Mouse (Mus musculus) CH12.LX (cell line): Measurements from ENCODE around the gene Atp1b3. TPM values are rescaled to one million over a fixed set of nuclear protein-coding genes. Genes with fewer than 3 reads are reported as not detected.

Experiments used
- DNase-seq: peaks from one replicate; pipeline ENCODE4 v3.0.0-alpha.2; 2013; ENCODE audit errors: extremely low read depth
- H3K27ac ChIP-seq: 2 replicates; pipeline ENCODE4 v1.5.1; 2012; ENCODE audit warnings: low read depth, mild to moderate bottlenecking, control low read depth, moderate library complexity; ENCODE audit not compliant: insufficient read depth
- H3K27me3 ChIP-seq: replicated peaks from 2 replicates; pipeline ENCODE3; 2012; ENCODE audit warnings: inconsistent platforms
- H3K36me3 ChIP-seq, 2 experiments: replicated peaks in 1 of 2; 2 replicates each; pipeline versions ENCODE3 to v1.6.1; 2012; ENCODE audit warnings: inconsistent platforms in 1 of 2, low read length in 1 of 2, mild to moderate bottlenecking in 1 of 2, mixed read lengths in 1 of 2, moderate library complexity in 1 of 2; ENCODE audit not compliant: control insufficient read depth in 1 of 2, insufficient read depth in 1 of 2
- H3K4me1 ChIP-seq, 2 experiments: 2 replicates each; pipeline ENCODE4 v1.6.1; 2012; ENCODE audit warnings: inconsistent platforms in 1 of 2, moderate library complexity in 1 of 2; ENCODE audit not compliant: insufficient read depth in 2 of 2, control insufficient read depth in 1 of 2
- H3K4me2 ChIP-seq: 2 replicates; pipeline ENCODE4 v1.6.1; 2012; ENCODE audit warnings: low read depth, mild to moderate bottlenecking, control low read depth; ENCODE audit not compliant: poor library complexity, insufficient read depth, severe bottlenecking
- H3K4me3 ChIP-seq, 3 experiments: fragments of 150-350 bp in 1 of 3; sonication (generic) in 1 of 3; replicated peaks in 1 of 3; 2 replicates each; pipeline versions ENCODE3 to v1.5.1; 2011 to 2012; ENCODE audit warnings: low read depth in 2 of 3, low read length in 2 of 3, mild to moderate bottlenecking in 2 of 3, moderate library complexity in 2 of 3, control low read depth in 1 of 3, improper control_type of control experiment in 1 of 3, inconsistent platforms in 1 of 3, mixed read lengths in 1 of 3; ENCODE audit not compliant: poor library complexity in 1 of 3
- H3K79me2 ChIP-seq: replicated peaks from 2 replicates; pipeline ENCODE4 v1.6.1; 2012; ENCODE audit warnings: mild to moderate bottlenecking, moderate library complexity; ENCODE audit not compliant: control insufficient read depth, poor library complexity, insufficient read depth, severe bottlenecking; ENCODE audit errors: extremely low read depth
- H3K9ac ChIP-seq: 2 replicates; pipeline ENCODE4 v1.6.1; 2012; ENCODE audit warnings: low read depth, mild to moderate bottlenecking, control low read depth, moderate library complexity; ENCODE audit not compliant: insufficient read depth
- H3K9me3 ChIP-seq: replicated peaks from 2 replicates; pipeline ENCODE3; 2012; ENCODE audit warnings: low read length, inconsistent platforms, mixed read lengths
- BHLHE40 ChIP-seq: IDR thresholded peaks from 2 replicates; pipeline ENCODE4 v1.6.1; 2011; ENCODE audit warnings: mild to moderate bottlenecking, low read depth, low read length, improper control_type of control experiment
- CHD1 ChIP-seq: IDR thresholded peaks from 2 replicates; pipeline ENCODE4 v1.6.1; 2012; ENCODE audit warnings: low read depth, low read length, improper control_type of control experiment, inconsistent platforms
- CHD2 ChIP-seq: IDR thresholded peaks from 2 replicates; pipeline ENCODE4 v1.6.1; 2011; ENCODE audit warnings: low read length, improper control_type of control experiment
- HCFC1 ChIP-seq: IDR thresholded peaks from 2 replicates; pipeline ENCODE4 v1.6.1; 2012; ENCODE audit warnings: low read depth, mild to moderate bottlenecking, inconsistent platforms, low read length, improper control_type of control experiment
- MAZ ChIP-seq: IDR thresholded peaks from 2 replicates; pipeline ENCODE4 v1.6.1; 2012; ENCODE audit warnings: low read depth, mild to moderate bottlenecking, inconsistent platforms, low read length, improper control_type of control experiment, moderate library complexity
- MEF2A ChIP-seq: IDR thresholded peaks from 2 replicates; pipeline ENCODE4 v1.6.1; 2014; ENCODE audit warnings: low read depth, mild to moderate bottlenecking, inconsistent platforms, low read length, improper control_type of control experiment, borderline replicate concordance
- MXI1 ChIP-seq: IDR thresholded peaks from 2 replicates; pipeline ENCODE4 v1.6.1; 2011; ENCODE audit warnings: mild to moderate bottlenecking, low read depth, low read length, improper control_type of control experiment
- NELFE ChIP-seq: IDR thresholded peaks from 2 replicates; pipeline ENCODE4 v1.6.1; 2011; ENCODE audit warnings: low read depth, low read length, improper control_type of control experiment
- NRF1 ChIP-seq: IDR thresholded peaks from 2 replicates; pipeline ENCODE4 v1.6.1; 2014; ENCODE audit warnings: low read depth, mild to moderate bottlenecking, inconsistent platforms, low read length, improper control_type of control experiment, moderate library complexity
- POLR2A ChIP-seq: IDR thresholded peaks from 2 replicates; pipeline ENCODE4 v1.6.1; 2011; ENCODE audit warnings: low read depth, mild to moderate bottlenecking, improper control_type of control experiment, low read length
- USF1 ChIP-seq: IDR thresholded peaks from 2 replicates; pipeline ENCODE4 v1.6.1; 2014; ENCODE audit warnings: low read depth, mild to moderate bottlenecking, inconsistent platforms, low read length, improper control_type of control experiment
- ZKSCAN1 ChIP-seq: IDR thresholded peaks from 2 replicates; pipeline ENCODE4 v1.6.1; 2012; ENCODE audit warnings: low read depth, inconsistent platforms, low read length, improper control_type of control experiment, borderline replicate concordance
- ZMIZ1 ChIP-seq: IDR thresholded peaks from 2 replicates; pipeline ENCODE4 v1.6.1; 2012; ENCODE audit warnings: low read depth, mild to moderate bottlenecking, inconsistent platforms, low read length, improper control_type of control experiment
- dilution Hi-C: fragments of 300-500 bp; cut with MboI; formaldehyde crosslinking; loops from 2 replicates; pipeline ENCODE4 v1.14.3; 2020; ENCODE audit warnings: low sequenced_read_pairs; ENCODE audit not compliant: extremely low pct_unique_long_range_greater_than_20kb, extremely low pct_ligation_motif_present
- in situ Hi-C: fragments of 300-500 bp; cut with MboI; formaldehyde crosslinking; loops from 3 replicates; pipeline ENCODE4 v1.14.3; 2019; ENCODE audit warnings: low sequenced_read_pairs, low pct_ligation_motif_present, low pct_unique_long_range_greater_than_20kb, mixed read lengths
- polyA plus RNA-seq: library from polyadenylated mRNA; unstranded; fragments of >175 nt; gene quantifications from 2 replicates; pipeline ENCODE4 v1.2.1, GENCODE M21; 2012; ENCODE audit warnings: low read depth; ENCODE audit not compliant: insufficient read length
- total RNA-seq, 2 experiments: library from RNA; depleted of rRNA; stranded (reverse); fragments of 300-350 nt in 1 of 2; fragments of >200 nt in 1 of 2; gene quantifications; 2 replicates each; pipeline ENCODE4 v1.2.3; 2012 to 2014

Atp1b3 gene
- total and polyA plus RNA-seq, 3 experiments, result 66.4 to 129 (median 89.8) TPM

GRCm38 (mm10) chr9:96324502-96324901 is 39.7 kb downstream of the Atp1b3 start:
- dilution Hi-C loops (no loop called here), in situ Hi-C loops (loop anchor here (25.0 kb wide), 1 partner anchor 488 kb away; no protein-coding TSS in a partner anchor)
- peaks cover 0 to 4% of the 10 kb centered on the region in 2 experiments for H3K36me3 ChIP-seq
- H3K4me1 ChIP-seq, result no peaks in the 10 kb centered on the region
- H3K79me2 ChIP-seq, result no peaks in the 10 kb centered on the region
- H3K9me3 ChIP-seq, result no peaks in the 10 kb centered on the region
- H3K27me3 ChIP-seq, result no peaks in the 10 kb centered on the region
- H3K27ac ChIP-seq, result no peak overlapping the region
- H3K4me3 ChIP-seq, result no peak overlapping the region
- no peak for DNase-seq
- H3K4me2 ChIP-seq, result no peak overlapping the region
- no peak for TF ChIP-seq CHD2
- TF ChIP-seq USF1, result no peak
- no peak for TF ChIP-seq HCFC1
- TF ChIP-seq CHD1, result no peak
- TF ChIP-seq ZMIZ1, result no peak
- TF ChIP-seq NELFE, result no peak
- TF ChIP-seq MAZ, result no peak
- TF ChIP-seq MEF2A, result no peak
- TF ChIP-seq POLR2A, result no peak
- no peak for TF ChIP-seq MXI1
- no peak for TF ChIP-seq ZKSCAN1
- no peak for TF ChIP-seq BHLHE40
- TF ChIP-seq NRF1, result no peak
- no peak overlapping the region for H3K9ac ChIP-seq

GRCm38 (mm10) chr9:96322411-96323152 is 41.7 kb downstream of the Atp1b3 start:
- H3K4me3 ChIP-seq, result no peak overlapping the region
- no peak overlapping the region for H3K4me2 ChIP-seq
- dilution Hi-C loops, result no loop called here
- no peak overlapping the region for H3K27ac ChIP-seq
- no peaks in the 10 kb centered on the region for H3K79me2 ChIP-seq
- H3K27me3 ChIP-seq, result no peaks in the 10 kb centered on the region
- no peaks in the 10 kb centered on the region for H3K4me1 ChIP-seq
- in situ Hi-C loops, result loop anchor here (25.0 kb wide), 1 partner anchor 490 kb away; no protein-coding TSS in a partner anchor
- no peak for DNase-seq
- no peaks in the 10 kb centered on the region for H3K9me3 ChIP-seq
- no peak overlapping the region for H3K9ac ChIP-seq
- no peak for TF ChIP-seq POLR2A
- TF ChIP-seq MEF2A, result no peak
- TF ChIP-seq, all 38 proteins: peak for 0
- H3K36me3 ChIP-seq, result peaks cover 0 to under 1% of the 10 kb centered on the region in 2 experiments
